Mouse (Mus musculus) kidney, adult 10 weeks (tissue): ENCODE results near the gene Gm11213. TPM values are rescaled to one million over a fixed set of nuclear protein-coding genes. Genes with fewer than 3 reads are reported as not detected.

Experiments
- polyA plus RNA-seq: library from polyadenylated mRNA; stranded (reverse); fragments of 350-450 nt; fragmentation: Illumina TruSeq; extraction: RNeasy Lipid Tissue Mini Kit (QIAGEN cat#74804); gene quantifications from one replicate; pipeline ENCODE4 v1.2.3, GENCODE M21; 2014; ENCODE audit warnings: low read depth, low replicate concordance

Gm11213 gene
- polyA plus RNA-seq: not detected

GRCm38 (mm10) chr4:63604945-63605344 lies at the start of gene Gm11213:
Gene Gm11213 (minus strand): TSS chr4:63605261.

GRCm38 (mm10) chr4:63622378-63622835 lies 17.3 kb upstream of the Gm11213 start, which contains the start of gene Tex48:
Gene Tex48 (minus strand): TSS chr4:63622428.

GRCm38 (mm10) chr4:63558407-63559081 lies 46.5 kb downstream of the Gm11213 start, which contains the start of gene Tmem268:
Gene Tmem268 (plus strand): TSS chr4:63558781.

Other genes starting within 250 kb of the Gm11213 start
- gene Orm3, start 249.1 kb downstream of the Gm11213 start, polyA plus RNA-seq: not detected
- gene Orm2, start 242.8 kb downstream of the Gm11213 start, polyA plus RNA-seq: not detected
- not detected for gene Akna, start 201.9 kb downstream of the Gm11213 start, polyA plus RNA-seq
- 0.49 TPM for gene Whrn, start 109.3 kb downstream of the Gm11213 start, polyA plus RNA-seq
- gene Atp6v1g1, start 60.5 kb downstream of the Gm11213 start, polyA plus RNA-seq: 545 TPM
- 6.3 TPM for gene Tmem268, start 46.5 kb downstream of the Gm11213 start, polyA plus RNA-seq
- not detected for gene Tex48, start 17.2 kb upstream of the Gm11213 start, polyA plus RNA-seq
- gene Gm11214, start 58.1 kb upstream of the Gm11213 start, polyA plus RNA-seq: not detected
- 3.6 TPM for gene Tnfsf15, start 139.9 kb upstream of the Gm11213 start, polyA plus RNA-seq